Mouse (Mus musculus): ENCODE data around the gene Gpr157.

Gpr157 gene

GRCm38 (mm10) chr4:150152483-150152882, 65.3 kb downstream of the Gpr157 start:
- DNase-seq, result no peak

GRCm38 (mm10) chr4:150155301-150155700, 68.1 kb downstream of the Gpr157 start:
- no peak for DNase-seq

Data from spleen, adult 18-20 months (tissue).